Mouse (Mus musculus) liver, embryonic 15.5 days (tissue): ENCODE results near the gene Gm3727. TPM values are rescaled to one million over a fixed set of nuclear protein-coding genes. Genes with fewer than 3 reads are reported as not detected.
"Not testable (repeated sequence)": the region's sequence is repeated elsewhere in the genome, so short reads cannot be mapped to it uniquely, and the experiment has no call there.

ENCODE experiments used
- ATAC-seq: fragments of 200-750 bp; cut with Nextera tagmentation; 2 replicates; pipeline ENCODE4 v1.8.0; 2017; ENCODE audit warnings: moderate number of reproducible peaks, mild to moderate bottlenecking, moderate library complexity; ENCODE audit not compliant: insufficient read depth
- H3K27ac ChIP-seq: fragments of 300-500 bp; sonication (generic); replicated peaks from 2 replicates; pipeline ENCODE4 v1.5.1; 2015; ENCODE audit warnings: mild to moderate bottlenecking, inconsistent platforms
- H3K27me3 ChIP-seq: fragments of 300-500 bp; sonication (generic); 2 replicates; pipeline ENCODE4 v1.6.1; 2015; ENCODE audit warnings: mild to moderate bottlenecking, inconsistent platforms
- H3K36me3 ChIP-seq: fragments of 300-500 bp; sonication (generic); replicated peaks from 2 replicates; pipeline ENCODE4 v1.6.1; 2015; ENCODE audit warnings: moderate library complexity, mild to moderate bottlenecking, inconsistent platforms
- H3K4me1 ChIP-seq: fragments of 300-500 bp; sonication (generic); replicated peaks from 2 replicates; pipeline ENCODE4 v1.6.1; 2015; ENCODE audit warnings: inconsistent platforms
- H3K4me2 ChIP-seq: fragments of 300-500 bp; sonication (generic); 2 replicates; pipeline ENCODE4 v1.6.1; 2015; ENCODE audit warnings: moderate library complexity, mild to moderate bottlenecking, inconsistent platforms
- H3K4me3 ChIP-seq: fragments of 300-500 bp; sonication (generic); replicated peaks from 2 replicates; pipeline ENCODE4 v1.5.1; 2015; ENCODE audit warnings: mild to moderate bottlenecking, inconsistent platforms
- H3K9ac ChIP-seq: fragments of 300-500 bp; sonication (generic); 2 replicates; pipeline ENCODE4 v1.6.1; 2015; ENCODE audit warnings: moderate library complexity, mild to moderate bottlenecking, inconsistent platforms
- H3K9me3 ChIP-seq: fragments of 300-500 bp; sonication (generic); replicated peaks from 2 replicates; pipeline ENCODE4 v1.6.1; 2016; ENCODE audit warnings: inconsistent platforms
- WGBS: fragments of 180-500 bp; shearing (Covaris S2); methylation state at CpG from one replicate; pipeline ENCODE4 v1.1.7; 2015; ENCODE audit warnings: mixed read lengths; ENCODE audit not compliant: insufficient replicate concordance; 5-methylcytosine and 5-hydroxymethylcytosine counted together
- polyA plus RNA-seq: library from polyadenylated mRNA; unstranded; fragments of >200 nt; fragmentation: Nextera tagmentation; extraction: Ambion mirVana; gene quantifications from 2 replicates; pipeline ENCODE4 v1.2.1, GENCODE M21; 2015

Gm3727 gene
- polyA plus RNA-seq, result not detected in 2 replicates

- H3K36me3 ChIP-seq, H3K4me3 ChIP-seq, H3K27me3 ChIP-seq, H3K9me3 ChIP-seq, H3K27ac ChIP-seq, H3K9ac ChIP-seq, H3K4me1 ChIP-seq, ATAC-seq, H3K4me2 ChIP-seq: not testable (repeated sequence)
- WGBS, result 43% methylated on average over 3 of the region's 3 CpGs
Measured at GRCm38 (mm10) chr14:7264614-7265013, at the start of gene Gm3727. Gm3727 (minus strand) TSS chr14:7264714.

- ATAC-seq, H3K4me2 ChIP-seq, H3K36me3 ChIP-seq, H3K4me1 ChIP-seq, H3K27ac ChIP-seq, H3K9ac ChIP-seq, H3K27me3 ChIP-seq, H3K9me3 ChIP-seq, H3K4me3 ChIP-seq: not testable (repeated sequence)
- 3% methylated on average over 8 of the region's 10 CpGs for WGBS
Measured at GRCm38 (mm10) chr14:7243498-7243897, 21.0 kb downstream of the Gm3727 start.

Other genes with a start within 250 kb of the Gm3727 start
- not detected in 2 replicates for gene Gm10406, start 237.3 kb downstream of the Gm3727 start, polyA plus RNA-seq
- not detected in 2 replicates for gene Gm3685, start 219.7 kb downstream of the Gm3727 start, polyA plus RNA-seq
- gene Gm3696, start 164.1 kb downstream of the Gm3727 start, polyA plus RNA-seq, result not detected in 2 replicates
- gene Gm6676, start 139.3 kb downstream of the Gm3727 start, polyA plus RNA-seq, result not detected in 2 replicates
- gene Gm3512, start 90.2 kb downstream of the Gm3727 start, polyA plus RNA-seq, result 0.10 and 0.12 TPM in 2 replicates
- not detected in 2 replicates for gene Gm16434, start 70.2 kb downstream of the Gm3727 start, polyA plus RNA-seq
- not detected in 2 replicates for gene Gm3739, start 50.3 kb upstream of the Gm3727 start, polyA plus RNA-seq
- not detected in 2 replicates for gene Gm5797, start 67.7 kb upstream of the Gm3727 start, polyA plus RNA-seq
- not detected in 2 replicates for gene Gm8374, start 100.4 kb upstream of the Gm3727 start, polyA plus RNA-seq
- 0.12 TPM in 1 of 2 replicates, not detected in the other for gene Gm3755, start 186.2 kb upstream of the Gm3727 start, polyA plus RNA-seq
- not detected in 2 replicates for gene Gm3752, start 219.0 kb upstream of the Gm3727 start, polyA plus RNA-seq